Mouse (Mus musculus): ENCODE measurements at regions not wholly inside any gene's neighbourhood (a gene's known extent, or its start where the extent isn't known, plus 50 kb on each side); places are given as distances from the start of the nearest gene placed in this dataset.

- H3K27me3 ChIP-seq (replicated peaks) = peaks cover 7% of the 10 kb centered on the region
- in situ Hi-C loops (cut with MboI; ENCODE audit: low pct_ligation_motif_present, low pct_unique_long_range_greater_than_20kb, low sequenced_read_pairs) (no loop called here), dilution Hi-C loops (cut with MboI; ENCODE audit: extremely low pct_ligation_motif_present, extremely low pct_unique_long_range_greater_than_20kb, low sequenced_read_pairs) (no loop called here)
- no peaks in the 10 kb centered on the region for H3K9me3 ChIP-seq (replicated peaks; ENCODE audit: low read length)
- no peak overlapping the region for H3K27ac ChIP-seq (ENCODE audit: insufficient read depth, low read depth)
- H3K4me1 ChIP-seq (ENCODE audit: control insufficient read depth in 1 of 2, insufficient read depth in 2 of 2) = no peaks in the 10 kb centered on the region
- no peak for TF ChIP-seq ZMIZ1 (IDR thresholded peaks at IDR 0.05; ENCODE audit: low read depth, low read length)
- TF ChIP-seq SIN3A (IDR thresholded peaks at IDR 0.05; ENCODE audit: low read length) = no peak
- no peak for TF ChIP-seq MXI1 (IDR thresholded peaks at IDR 0.05; ENCODE audit: low read depth, low read length)
- no peak for TF ChIP-seq JUND (conservative IDR thresholded peaks at IDR 0.05; ENCODE audit: low read depth, low read length)
- TF ChIP-seq USF2 (conservative IDR thresholded peaks at IDR 0.05; ENCODE audit: low read depth, low read length) = no peak
- no peak for TF ChIP-seq TCF12 (IDR thresholded peaks at IDR 0.05; ENCODE audit: low read depth, low read length)
- H3K4me2 ChIP-seq (ENCODE audit: insufficient read depth, low read depth, poor library complexity, severe bottlenecking) = no peak overlapping the region
- DNase-seq (ENCODE audit: extremely low read depth) = no peak
- H3K36me3 ChIP-seq (replicated peaks in 1 of 2; ENCODE audit: control insufficient read depth in 1 of 2, insufficient read depth in 1 of 2, low read length in 1 of 2) = no peaks in the 10 kb centered on the region
- H3K4me3 ChIP-seq (replicated peaks in 1 of 3; ENCODE audit: low read depth in 2 of 3, low read length in 2 of 3, poor library complexity in 1 of 3) = no peak overlapping the region
- no peak overlapping the region for H3K9ac ChIP-seq (ENCODE audit: insufficient read depth, low read depth)
- no peaks in the 10 kb centered on the region for H3K79me2 ChIP-seq (replicated peaks; ENCODE audit: control insufficient read depth, extremely low read depth, insufficient read depth, poor library complexity, severe bottlenecking)
These were observed 75.2 kb upstream of the Map4k3 start for GRCm38 (mm10) chr17:80803361-80803915.

GRCm38 (mm10) chr17:80802622-80803021 lies 74.3 kb upstream of the Map4k3 start:
- no peaks in the 10 kb centered on the region for H3K4me1 ChIP-seq (ENCODE audit: control insufficient read depth in 1 of 2, insufficient read depth in 2 of 2)
- no peak overlapping the region for H3K27ac ChIP-seq (ENCODE audit: insufficient read depth, low read depth)
- H3K79me2 ChIP-seq (replicated peaks; ENCODE audit: control insufficient read depth, extremely low read depth, insufficient read depth, poor library complexity, severe bottlenecking) = no peaks in the 10 kb centered on the region
- TF ChIP-seq ELF1 (IDR thresholded peaks at IDR 0.05; ENCODE audit: low read depth, low read length) (no peak), NELFE (IDR thresholded peaks at IDR 0.05; ENCODE audit: low read depth, low read length) (no peak), RCOR1 (conservative IDR thresholded peaks at IDR 0.05; ENCODE audit: low read depth, low read length) (no peak)
- DNase-seq (ENCODE audit: extremely low read depth) = no peak
- dilution Hi-C loops (cut with MboI; ENCODE audit: extremely low pct_ligation_motif_present, extremely low pct_unique_long_range_greater_than_20kb, low sequenced_read_pairs) = no loop called here
- no peak overlapping the region for H3K9ac ChIP-seq (ENCODE audit: insufficient read depth, low read depth)
- peaks cover 5% of the 10 kb centered on the region for H3K27me3 ChIP-seq (replicated peaks)
- H3K4me2 ChIP-seq (ENCODE audit: insufficient read depth, low read depth, poor library complexity, severe bottlenecking) = no peak overlapping the region
- H3K9me3 ChIP-seq (replicated peaks; ENCODE audit: low read length) = no peaks in the 10 kb centered on the region
- in situ Hi-C loops (cut with MboI; ENCODE audit: low pct_ligation_motif_present, low pct_unique_long_range_greater_than_20kb, low sequenced_read_pairs) = no loop called here
- no peak overlapping the region for H3K4me3 ChIP-seq (replicated peaks in 1 of 3; ENCODE audit: low read depth in 2 of 3, low read length in 2 of 3, poor library complexity in 1 of 3)
- no peaks in the 10 kb centered on the region for H3K36me3 ChIP-seq (replicated peaks in 1 of 2; ENCODE audit: control insufficient read depth in 1 of 2, insufficient read depth in 1 of 2, low read length in 1 of 2)

- H3K4me2 ChIP-seq (ENCODE audit: insufficient read depth, low read depth, poor library complexity, severe bottlenecking) = no peak overlapping the region
- no peaks in the 10 kb centered on the region for H3K9me3 ChIP-seq (replicated peaks; ENCODE audit: low read length)
- H3K4me3 ChIP-seq (replicated peaks in 1 of 3; ENCODE audit: low read depth in 2 of 3, low read length in 2 of 3, poor library complexity in 1 of 3) = no peak overlapping the region
- no peak overlapping the region for H3K9ac ChIP-seq (ENCODE audit: insufficient read depth, low read depth)
- peaks cover 5% of the 10 kb centered on the region for H3K27me3 ChIP-seq (replicated peaks)
- no peak for TF ChIP-seq USF1 (IDR thresholded peaks at IDR 0.05; ENCODE audit: low read depth, low read length)
- no peak for TF ChIP-seq POLR2A (IDR thresholded peaks at IDR 0.05; ENCODE audit: low read depth, low read length)
- TF ChIP-seq ZKSCAN1 (IDR thresholded peaks at IDR 0.05; ENCODE audit: borderline replicate concordance, low read depth, low read length) = no peak
- no peak for TF ChIP-seq ETS1 (conservative IDR thresholded peaks at IDR 0.05; ENCODE audit: low read depth, low read length)
- no peak for TF ChIP-seq PAX5 (IDR thresholded peaks at IDR 0.05; ENCODE audit: low read length)
- TF ChIP-seq MEF2A (IDR thresholded peaks at IDR 0.05; ENCODE audit: borderline replicate concordance, low read depth, low read length) = no peak
- TF ChIP-seq TCF12 (IDR thresholded peaks at IDR 0.05; ENCODE audit: low read depth, low read length) = no peak
- TF ChIP-seq IRF4 (IDR thresholded peaks at IDR 0.05; ENCODE audit: low read depth, low read length) = no peak
- no peak for TF ChIP-seq CTCF (conservative IDR thresholded peaks at IDR 0.05 in 1 of 2, IDR thresholded peaks at IDR 0.05 in 1 of 2; ENCODE audit: low read depth in 2 of 2, low read length in 2 of 2)
- no peak for TF ChIP-seq USF2 (conservative IDR thresholded peaks at IDR 0.05; ENCODE audit: low read depth, low read length)
- TF ChIP-seq JUN (IDR thresholded peaks at IDR 0.05; ENCODE audit: insufficient read depth, low read depth, low read length) = no peak
- no peak for TF ChIP-seq ZC3H11A (IDR thresholded peaks at IDR 0.05; ENCODE audit: low read depth, low read length)
- no peak for TF ChIP-seq JUND (conservative IDR thresholded peaks at IDR 0.05; ENCODE audit: low read depth, low read length)
- no peak for TF ChIP-seq EP300 (IDR thresholded peaks at IDR 0.05; ENCODE audit: low read length)
- no peak for TF ChIP-seq SIN3A (IDR thresholded peaks at IDR 0.05; ENCODE audit: low read length)
- no peak for TF ChIP-seq POLR2AphosphoS2 (IDR thresholded peaks at IDR 0.05; ENCODE audit: low read depth, low read length)
- TF ChIP-seq RAD21 (IDR thresholded peaks at IDR 0.05; ENCODE audit: low read depth, low read length) = no peak
- no peak for TF ChIP-seq CHD2 (IDR thresholded peaks at IDR 0.05; ENCODE audit: low read length)
- TF ChIP-seq GABPA (IDR thresholded peaks at IDR 0.05; ENCODE audit: insufficient replicate concordance, low read depth, low read length) = no peak
- no peak for TF ChIP-seq ELF1 (IDR thresholded peaks at IDR 0.05; ENCODE audit: low read depth, low read length)
- in situ Hi-C loops (cut with MboI; ENCODE audit: low pct_ligation_motif_present, low pct_unique_long_range_greater_than_20kb, low sequenced_read_pairs) (no loop called here), dilution Hi-C loops (cut with MboI; ENCODE audit: extremely low pct_ligation_motif_present, extremely low pct_unique_long_range_greater_than_20kb, low sequenced_read_pairs) (no loop called here)
- no peaks in the 10 kb centered on the region for H3K36me3 ChIP-seq (replicated peaks in 1 of 2; ENCODE audit: control insufficient read depth in 1 of 2, insufficient read depth in 1 of 2, low read length in 1 of 2)
- H3K4me1 ChIP-seq (ENCODE audit: control insufficient read depth in 1 of 2, insufficient read depth in 2 of 2) = no peaks in the 10 kb centered on the region
- DNase-seq (ENCODE audit: extremely low read depth) = no peak
- no peak overlapping the region for H3K27ac ChIP-seq (ENCODE audit: insufficient read depth, low read depth)
- no peaks in the 10 kb centered on the region for H3K79me2 ChIP-seq (replicated peaks; ENCODE audit: control insufficient read depth, extremely low read depth, insufficient read depth, poor library complexity, severe bottlenecking)
These were observed 73.7 kb upstream of the Map4k3 start for GRCm38 (mm10) chr17:80801991-80802390.

All from CH12.LX (cell line).